Mouse (Mus musculus): ENCODE measurements around the gene Pgm1. TPM values are rescaled to one million over a fixed set of nuclear protein-coding genes. Genes with fewer than 3 reads are reported as not detected.

The Pgm1 gene
- polyA plus RNA-seq (2017; shearing (Covaris generic)), result 56.2 TPM

DNA sequence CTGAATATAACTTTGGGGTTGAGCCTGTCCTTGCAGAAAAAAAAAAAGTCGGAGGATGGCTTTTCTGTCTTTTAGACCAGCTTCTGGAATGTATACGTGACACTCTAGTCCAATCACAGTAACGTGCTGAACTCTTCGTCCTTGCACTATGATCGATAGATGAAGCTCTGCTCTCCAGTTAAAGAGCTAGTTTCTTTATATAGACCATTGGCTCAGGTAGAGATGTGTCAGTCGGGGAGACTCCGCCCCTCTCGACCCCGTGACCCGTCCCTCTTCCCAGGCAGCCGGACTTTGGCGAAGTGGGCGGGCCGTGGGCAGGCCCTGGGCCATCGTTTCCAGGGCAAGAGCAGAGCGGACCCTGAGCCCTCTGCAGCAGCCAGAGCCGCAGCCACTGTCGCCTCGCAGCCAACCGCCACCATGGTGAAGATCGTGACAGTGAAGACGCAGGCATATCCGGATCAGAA lies at the start of gene Pgm1:
Pgm1 (plus strand) TSS at position 266 of the 464 bp plus-strand sequence.

DNA sequence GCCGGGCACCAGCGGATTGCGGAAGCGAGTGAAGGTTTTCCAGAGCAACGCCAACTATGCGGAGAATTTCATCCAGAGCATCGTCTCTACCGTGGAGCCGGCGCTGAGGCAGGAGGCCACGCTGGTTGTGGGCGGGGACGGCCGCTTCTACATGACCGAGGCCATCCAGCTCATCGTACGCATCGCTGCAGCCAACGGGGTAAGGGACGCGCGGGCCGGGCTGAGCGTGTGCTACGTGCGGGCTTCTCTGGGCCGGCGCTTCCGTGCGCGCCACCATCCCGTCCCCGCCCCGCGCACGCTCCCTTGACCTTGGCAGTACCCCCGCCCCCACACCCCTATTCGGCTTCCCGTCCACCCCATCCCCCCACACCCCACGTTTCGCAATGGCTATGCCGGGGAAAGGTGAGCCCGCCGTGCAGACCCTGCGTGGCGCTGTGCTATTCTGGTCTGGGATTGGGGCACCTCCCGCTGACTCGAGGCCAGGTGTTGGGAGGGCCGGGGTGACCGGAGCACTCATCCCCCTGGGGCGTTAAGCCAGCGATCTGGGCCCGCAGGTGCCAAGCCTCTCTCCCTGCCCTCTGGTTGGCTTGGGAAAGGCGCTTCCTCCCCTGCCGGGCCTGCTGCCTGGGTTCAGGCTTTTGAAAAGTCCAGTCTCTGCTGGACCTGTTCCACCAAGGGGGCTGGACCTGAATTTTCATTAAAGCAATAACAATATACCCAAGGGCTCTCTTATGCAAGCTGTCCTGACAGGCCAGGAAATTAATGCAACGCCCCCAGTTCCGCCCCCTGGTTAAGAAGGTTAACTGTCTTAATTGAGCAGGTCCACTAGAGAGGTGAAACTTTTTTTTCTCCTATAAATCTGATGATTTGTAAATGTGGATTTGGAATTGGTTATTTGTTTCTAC lies 651 bp downstream of the Pgm1 start, which contains the start of gene Itgb3bp:
Itgb3bp (minus strand) TSS at position 201 of the 905 bp plus-strand sequence.

Other genes starting within 250 kb of the Pgm1 start
- 9.9 TPM for gene Alg6, start 213.8 kb upstream of the Pgm1 start, polyA plus RNA-seq (2017; shearing (Covaris generic))
- 5.0 TPM for gene Efcab7, start 100.2 kb upstream of the Pgm1 start, polyA plus RNA-seq (2017; shearing (Covaris generic))
- 33.2 TPM for gene Itgb3bp, start 399 bp downstream of the Pgm1 start, polyA plus RNA-seq (2017; shearing (Covaris generic))
- gene Ror1, start 166.4 kb downstream of the Pgm1 start, polyA plus RNA-seq (2017; shearing (Covaris generic)), result not detected

All from CD4-positive, CD25-positive, alpha-beta regulatory T cell, adult 9 weeks (primary cell).